Mouse (Mus musculus) CH12.LX (cell line): ENCODE data around the gene Olfr453. TPM values are rescaled to one million over a fixed set of nuclear protein-coding genes. Genes with fewer than 3 reads are reported as not detected.

ENCODE experiments used
- DNase-seq: peaks from one replicate; pipeline ENCODE4 v3.0.0-alpha.2; 2013; ENCODE audit errors: extremely low read depth
- H3K27ac ChIP-seq: 2 replicates; pipeline ENCODE4 v1.5.1; 2012; ENCODE audit warnings: low read depth, mild to moderate bottlenecking, control low read depth, moderate library complexity; ENCODE audit not compliant: insufficient read depth
- H3K27me3 ChIP-seq: replicated peaks from 2 replicates; pipeline ENCODE3; 2012; ENCODE audit warnings: inconsistent platforms
- H3K36me3 ChIP-seq, 2 experiments: replicated peaks in 1 of 2; 2 replicates each; pipeline versions ENCODE3 to v1.6.1; 2012; ENCODE audit warnings: inconsistent platforms in 1 of 2, low read length in 1 of 2, mild to moderate bottlenecking in 1 of 2, mixed read lengths in 1 of 2, moderate library complexity in 1 of 2; ENCODE audit not compliant: control insufficient read depth in 1 of 2, insufficient read depth in 1 of 2
- H3K4me1 ChIP-seq, 2 experiments: 2 replicates each; pipeline ENCODE4 v1.6.1; 2012; ENCODE audit warnings: inconsistent platforms in 1 of 2, moderate library complexity in 1 of 2; ENCODE audit not compliant: insufficient read depth in 2 of 2, control insufficient read depth in 1 of 2
- H3K4me2 ChIP-seq: 2 replicates; pipeline ENCODE4 v1.6.1; 2012; ENCODE audit warnings: low read depth, mild to moderate bottlenecking, control low read depth; ENCODE audit not compliant: poor library complexity, insufficient read depth, severe bottlenecking
- H3K4me3 ChIP-seq, 3 experiments: fragments of 150-350 bp in 1 of 3; sonication (generic) in 1 of 3; replicated peaks in 1 of 3; 2 replicates each; pipeline versions ENCODE3 to v1.5.1; 2011 to 2012; ENCODE audit warnings: low read depth in 2 of 3, low read length in 2 of 3, mild to moderate bottlenecking in 2 of 3, moderate library complexity in 2 of 3, control low read depth in 1 of 3, improper control_type of control experiment in 1 of 3, inconsistent platforms in 1 of 3, mixed read lengths in 1 of 3; ENCODE audit not compliant: poor library complexity in 1 of 3
- H3K79me2 ChIP-seq: replicated peaks from 2 replicates; pipeline ENCODE4 v1.6.1; 2012; ENCODE audit warnings: mild to moderate bottlenecking, moderate library complexity; ENCODE audit not compliant: control insufficient read depth, poor library complexity, insufficient read depth, severe bottlenecking; ENCODE audit errors: extremely low read depth
- H3K9ac ChIP-seq: 2 replicates; pipeline ENCODE4 v1.6.1; 2012; ENCODE audit warnings: low read depth, mild to moderate bottlenecking, control low read depth, moderate library complexity; ENCODE audit not compliant: insufficient read depth
- H3K9me3 ChIP-seq: replicated peaks from 2 replicates; pipeline ENCODE3; 2012; ENCODE audit warnings: low read length, inconsistent platforms, mixed read lengths
- E2F4 ChIP-seq: IDR thresholded peaks from 2 replicates; pipeline ENCODE4 v1.6.1; 2011; ENCODE audit warnings: low read depth, low read length, improper control_type of control experiment; ENCODE audit not compliant: insufficient replicate concordance
- ETS1 ChIP-seq: conservative IDR thresholded peaks from 2 replicates; pipeline ENCODE4 v1.6.1; 2012; ENCODE audit warnings: low read depth, mild to moderate bottlenecking, inconsistent platforms, low read length, improper control_type of control experiment, moderate library complexity
- HCFC1 ChIP-seq: IDR thresholded peaks from 2 replicates; pipeline ENCODE4 v1.6.1; 2012; ENCODE audit warnings: low read depth, mild to moderate bottlenecking, inconsistent platforms, low read length, improper control_type of control experiment
- IRF4 ChIP-seq: IDR thresholded peaks from 2 replicates; pipeline ENCODE4 v1.6.1; 2014; ENCODE audit warnings: low read depth, mild to moderate bottlenecking, inconsistent platforms, low read length, improper control_type of control experiment
- MAFK ChIP-seq: IDR thresholded peaks from 2 replicates; pipeline ENCODE4 v1.6.1; 2011; ENCODE audit warnings: low read length, improper control_type of control experiment; ENCODE audit not compliant: insufficient replicate concordance
- MAZ ChIP-seq: IDR thresholded peaks from 2 replicates; pipeline ENCODE4 v1.6.1; 2012; ENCODE audit warnings: low read depth, mild to moderate bottlenecking, inconsistent platforms, low read length, improper control_type of control experiment, moderate library complexity
- MXI1 ChIP-seq: IDR thresholded peaks from 2 replicates; pipeline ENCODE4 v1.6.1; 2011; ENCODE audit warnings: mild to moderate bottlenecking, low read depth, low read length, improper control_type of control experiment
- MYC ChIP-seq: IDR thresholded peaks from 2 replicates; pipeline ENCODE4 v1.6.1; 2011; ENCODE audit warnings: low read depth, mild to moderate bottlenecking, improper control_type of control experiment, low read length
- NRF1 ChIP-seq: IDR thresholded peaks from 2 replicates; pipeline ENCODE4 v1.6.1; 2014; ENCODE audit warnings: low read depth, mild to moderate bottlenecking, inconsistent platforms, low read length, improper control_type of control experiment, moderate library complexity
- POLR2A ChIP-seq: IDR thresholded peaks from 2 replicates; pipeline ENCODE4 v1.6.1; 2011; ENCODE audit warnings: low read depth, mild to moderate bottlenecking, improper control_type of control experiment, low read length
- RAD21 ChIP-seq: IDR thresholded peaks from 2 replicates; pipeline ENCODE4 v1.6.1; 2011; ENCODE audit warnings: low read depth, mild to moderate bottlenecking, low read length, improper control_type of control experiment, moderate library complexity
- SIN3A ChIP-seq: IDR thresholded peaks from 2 replicates; pipeline ENCODE4 v1.6.1; 2012; ENCODE audit warnings: low read length, improper control_type of control experiment, inconsistent platforms
- SMC3 ChIP-seq: IDR thresholded peaks from 2 replicates; pipeline ENCODE4 v1.6.1; 2011; ENCODE audit warnings: low read depth, low read length, improper control_type of control experiment
- USF1 ChIP-seq: IDR thresholded peaks from 2 replicates; pipeline ENCODE4 v1.6.1; 2014; ENCODE audit warnings: low read depth, mild to moderate bottlenecking, inconsistent platforms, low read length, improper control_type of control experiment
- USF2 ChIP-seq: conservative IDR thresholded peaks from 2 replicates; pipeline ENCODE4 v1.6.1; 2011; ENCODE audit warnings: low read depth, low read length, improper control_type of control experiment
- ZC3H11A ChIP-seq: IDR thresholded peaks from 2 replicates; pipeline ENCODE4 v1.6.1; 2012; ENCODE audit warnings: low read depth, mild to moderate bottlenecking, inconsistent platforms, low read length, improper control_type of control experiment
- ZKSCAN1 ChIP-seq: IDR thresholded peaks from 2 replicates; pipeline ENCODE4 v1.6.1; 2012; ENCODE audit warnings: low read depth, inconsistent platforms, low read length, improper control_type of control experiment, borderline replicate concordance
- ZMIZ1 ChIP-seq: IDR thresholded peaks from 2 replicates; pipeline ENCODE4 v1.6.1; 2012; ENCODE audit warnings: low read depth, mild to moderate bottlenecking, inconsistent platforms, low read length, improper control_type of control experiment
- ZNF384 ChIP-seq: IDR thresholded peaks from 2 replicates; pipeline ENCODE4 v1.6.1; 2012; ENCODE audit warnings: low read depth, low read length, improper control_type of control experiment, inconsistent platforms
- dilution Hi-C: fragments of 300-500 bp; cut with MboI; formaldehyde crosslinking; loops from 2 replicates; pipeline ENCODE4 v1.14.3; 2020; ENCODE audit warnings: low sequenced_read_pairs; ENCODE audit not compliant: extremely low pct_unique_long_range_greater_than_20kb, extremely low pct_ligation_motif_present
- in situ Hi-C: fragments of 300-500 bp; cut with MboI; formaldehyde crosslinking; loops from 3 replicates; pipeline ENCODE4 v1.14.3; 2019; ENCODE audit warnings: low sequenced_read_pairs, low pct_ligation_motif_present, low pct_unique_long_range_greater_than_20kb, mixed read lengths
- polyA plus RNA-seq: library from polyadenylated mRNA; unstranded; fragments of >175 nt; gene quantifications from 2 replicates; pipeline ENCODE4 v1.2.1, GENCODE M21; 2012; ENCODE audit warnings: low read depth; ENCODE audit not compliant: insufficient read length
- total RNA-seq, 2 experiments: library from RNA; depleted of rRNA; stranded (reverse); fragments of 300-350 nt in 1 of 2; fragments of >200 nt in 1 of 2; gene quantifications; 2 replicates each; pipeline ENCODE4 v1.2.3; 2012 to 2014

The Olfr453 gene
- total RNA-seq (2012; rRNA removed) = not detected in 2 replicates
- not detected in 2 replicates for total RNA-seq (2014; rRNA removed)
- polyA plus RNA-seq = not detected in 2 replicates

GRCm38 (mm10) chr6:42739071-42739470, at the start of gene Olfr453:
TSS of gene Olfr453 (plus strand) at chr6:42739371.
- H3K27ac ChIP-seq = no peak within 1 kb of the TSS
- dilution Hi-C loops (no loop called here), in situ Hi-C loops (no loop called here)
- H3K4me1 ChIP-seq = no peaks in the 10 kb centered on the region
- DNase-seq = no peak
- H3K4me2 ChIP-seq = no peak within 1 kb of the TSS
- H3K27me3 ChIP-seq = no peaks in the 10 kb centered on the region
- H3K4me3 ChIP-seq = no peak within 1 kb of the TSS
- no peaks in the 10 kb centered on the region for H3K36me3 ChIP-seq
- no peaks in the 10 kb centered on the region for H3K79me2 ChIP-seq
- TF ChIP-seq POLR2A (no peak), MYC (no peak), NRF1 (no peak), MAZ (no peak), ETS1 (no peak), USF1 (no peak), IRF4 (no peak), ZKSCAN1 (no peak)
- no peak within 1 kb of the TSS for H3K9ac ChIP-seq
- no peaks in the 10 kb centered on the region for H3K9me3 ChIP-seq

GRCm38 (mm10) chr6:42689761-42690160, 49.4 kb upstream of the Olfr453 start:
- no peak for DNase-seq
- TF ChIP-seq HCFC1 (no peak), ZC3H11A (no peak), POLR2A (no peak), USF1 (no peak), SIN3A (no peak), IRF4 (no peak), RAD21 (no peak), MXI1 (no peak), MAFK (no peak), SMC3 (no peak), USF2 (no peak), ZNF384 (no peak), E2F4 (no peak), ZMIZ1 (no peak), ETS1 (no peak)
- no peaks in the 10 kb centered on the region for H3K36me3 ChIP-seq

More at GRCm38 (mm10) chr6:42689761-42690160, 49.4 kb upstream of the Olfr453 start:
- in situ Hi-C loops (no loop called here), dilution Hi-C loops (no loop called here)
- Histone ChIP-seq H3K27ac (no peak overlapping the region), H3K4me3 (no peak overlapping the region), H3K4me2 (no peak overlapping the region), H3K4me1 (no peaks in the 10 kb centered on the region), H3K9me3 (no peaks in the 10 kb centered on the region), H3K79me2 (no peaks in the 10 kb centered on the region), H3K27me3 (no peaks in the 10 kb centered on the region), H3K9ac (no peak overlapping the region)
